Mouse (Mus musculus) olfactory bulb, adult 2 months (tissue): Measurements from ENCODE around the gene Ckap2l. TPM values are rescaled to one million over a fixed set of nuclear protein-coding genes. Genes with fewer than 3 reads are reported as not detected.

Source experiments
- H3K27ac ChIP-seq: fragments of 200-500 bp; 2 replicates; pipeline ENCODE4 v1.5.1; 2012; ENCODE audit warnings: low read depth, low read length; ENCODE audit not compliant: insufficient read depth
- H3K4me1 ChIP-seq: fragments of 200-500 bp; 2 replicates; pipeline ENCODE4 v1.6.1; 2012; ENCODE audit warnings: low read length; ENCODE audit not compliant: control insufficient read depth, insufficient read depth
- H3K4me3 ChIP-seq: fragments of 200-500 bp; 2 replicates; pipeline ENCODE4 v1.5.1; 2012; ENCODE audit warnings: mild to moderate bottlenecking, low read depth, low read length, moderate library complexity; ENCODE audit not compliant: insufficient read depth
- CTCF ChIP-seq: fragments of 200-500 bp; IDR thresholded peaks from 2 replicates; pipeline ENCODE4 v1.5.1; 2012; ENCODE audit warnings: low read depth, mild to moderate bottlenecking, low read length, moderate library complexity; ENCODE audit not compliant: insufficient read depth
- POLR2A ChIP-seq: fragments of 200-500 bp; IDR thresholded peaks from 2 replicates; pipeline ENCODE4 v1.6.1; 2012; ENCODE audit warnings: mild to moderate bottlenecking, low read depth, low read length, moderate library complexity; ENCODE audit not compliant: insufficient read depth
- WGBS: fragments of 180-500 bp; shearing (Covaris S2); methylation state at CpG from one replicate; pipeline ENCODE4 v1.1.7; 2018; 5-methylcytosine and 5-hydroxymethylcytosine counted together
- polyA plus RNA-seq: library from polyadenylated mRNA; stranded (reverse); fragments of >200 nt; gene quantifications from 2 replicates; pipeline ENCODE4 v1.2.4, GENCODE M21; 2012; ENCODE audit warnings: low replicate concordance; ENCODE audit not compliant: missing spikeins, insufficient read depth, insufficient read length

The Ckap2l gene
- polyA plus RNA-seq, 1 experiment: not detected

DNA sequence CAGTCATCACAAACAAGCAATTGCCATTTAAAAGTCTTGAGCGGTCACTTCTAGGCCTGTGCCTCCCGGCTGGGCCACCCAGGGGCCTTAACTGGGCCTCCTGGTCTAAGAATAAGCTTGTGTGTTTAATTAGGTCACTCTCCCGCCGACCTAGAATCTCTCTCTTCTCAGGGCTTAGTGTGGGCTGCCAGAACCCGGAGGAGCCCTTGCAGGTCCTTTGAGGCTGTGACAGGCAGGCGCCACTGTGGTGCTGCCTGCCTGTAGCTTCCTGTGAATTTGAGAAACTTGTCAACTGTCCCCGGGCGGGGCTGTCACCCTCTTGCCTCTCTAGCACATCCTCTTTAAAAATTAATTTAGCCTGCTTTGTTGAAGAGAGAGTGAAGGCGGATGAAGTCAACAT, 53.2 kb downstream of the Ckap2l start:
- Histone ChIP-seq H3K27ac (no peak overlapping the region), H3K4me3 (no peak overlapping the region), H3K4me1 (peaks cover 8% of the 10 kb centered on the region; the same call in 1 of the 2 replicates)
- TF ChIP-seq CTCF (no peak), POLR2A (no peak)
- 45% methylated on average over 9 of the region's 9 CpGs for WGBS

DNA sequence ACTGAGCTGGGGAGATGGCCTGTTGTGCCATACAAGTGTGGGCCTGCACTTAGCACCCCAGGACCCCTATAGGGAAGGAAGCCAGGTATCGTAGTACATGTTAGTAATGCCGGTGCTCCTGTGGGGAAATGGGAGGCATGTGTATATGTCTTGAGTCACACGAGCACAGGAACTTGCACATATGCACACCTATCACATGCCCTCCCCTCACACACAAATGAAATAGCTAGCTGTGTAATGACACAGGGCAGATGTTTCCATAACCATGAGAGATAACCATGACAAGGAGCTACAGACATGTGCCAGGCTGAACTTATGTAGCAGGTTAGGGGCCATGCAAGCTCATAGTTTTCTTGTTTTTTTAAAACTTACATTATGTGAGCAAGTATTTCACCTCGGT, 54.0 kb downstream of the Ckap2l start:
- TF ChIP-seq CTCF (no peak), POLR2A (no peak)
- Histone ChIP-seq H3K4me3 (no peak overlapping the region), H3K27ac (no peak overlapping the region), H3K4me1 (peaks cover 8% of the 10 kb centered on the region; the same call in 1 of the 2 replicates)
- 96% methylated on average over 4 of the region's 4 CpGs for WGBS

DNA sequence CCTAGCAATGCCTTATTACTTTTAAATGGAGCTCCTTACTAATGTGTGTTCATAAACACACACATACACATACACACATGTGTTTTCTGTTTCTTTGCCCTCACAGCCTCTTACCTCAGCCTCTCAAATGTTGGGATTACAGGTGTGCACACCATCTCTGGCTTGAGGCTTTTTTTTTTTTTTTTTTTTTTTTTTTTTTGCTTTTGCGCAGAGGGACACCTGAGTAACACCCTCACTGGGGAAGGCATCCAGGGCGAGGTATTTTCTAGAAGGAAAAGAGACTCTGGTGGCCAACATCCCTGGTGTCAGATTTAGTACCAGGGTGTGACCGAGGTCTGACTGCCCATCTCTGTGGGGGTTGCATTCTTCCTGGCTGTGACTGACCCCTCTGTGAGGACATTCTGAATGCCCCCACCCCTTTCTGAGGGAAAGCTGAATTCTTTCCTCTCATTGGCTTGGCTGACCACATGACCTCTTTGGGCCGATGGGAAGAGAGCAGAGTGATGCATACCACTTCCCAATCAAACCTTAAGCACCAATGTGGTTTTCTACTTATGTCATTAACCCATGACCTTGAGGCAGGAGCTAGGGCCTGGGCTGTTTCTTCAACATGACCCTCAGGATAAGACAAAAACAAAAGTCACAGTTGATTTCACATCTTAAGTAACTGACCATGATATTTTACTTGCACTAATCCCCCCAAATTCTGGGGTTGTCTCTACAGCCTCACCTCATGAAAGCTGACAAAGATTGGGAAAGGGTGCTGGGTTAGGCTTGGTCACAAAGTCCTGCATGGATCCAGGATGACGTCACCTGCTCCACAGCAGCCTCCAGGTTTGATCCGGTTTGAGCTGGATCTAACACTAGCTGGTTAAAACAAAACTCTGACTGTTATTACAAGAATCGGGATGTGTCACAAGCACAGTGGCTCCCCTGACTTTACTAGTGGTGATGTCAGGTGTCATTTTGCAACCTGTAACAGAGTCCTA, 54.9 kb downstream of the Ckap2l start:
- no peak for TF ChIP-seq POLR2A
- H3K4me3 ChIP-seq: no peak overlapping the region
- H3K27ac ChIP-seq: no peak overlapping the region
- WGBS: 76% methylated on average over 7 of the region's 7 CpGs
- H3K4me1 ChIP-seq: peaks cover 8% of the 10 kb centered on the region; the same call in 1 of the 2 replicates

GRCm38 (mm10) chr2:129240726-129241432, 56.1 kb downstream of the Ckap2l start:
- no peak overlapping the region for H3K4me3 ChIP-seq
- WGBS: 77% methylated on average over 9 of the region's 9 CpGs
- no peak overlapping the region for H3K27ac ChIP-seq
- TF ChIP-seq POLR2A (no peak), CTCF (no peak)
- H3K4me1 ChIP-seq: peaks cover 8% of the 10 kb centered on the region; the same call in 1 of the 2 replicates

DNA sequence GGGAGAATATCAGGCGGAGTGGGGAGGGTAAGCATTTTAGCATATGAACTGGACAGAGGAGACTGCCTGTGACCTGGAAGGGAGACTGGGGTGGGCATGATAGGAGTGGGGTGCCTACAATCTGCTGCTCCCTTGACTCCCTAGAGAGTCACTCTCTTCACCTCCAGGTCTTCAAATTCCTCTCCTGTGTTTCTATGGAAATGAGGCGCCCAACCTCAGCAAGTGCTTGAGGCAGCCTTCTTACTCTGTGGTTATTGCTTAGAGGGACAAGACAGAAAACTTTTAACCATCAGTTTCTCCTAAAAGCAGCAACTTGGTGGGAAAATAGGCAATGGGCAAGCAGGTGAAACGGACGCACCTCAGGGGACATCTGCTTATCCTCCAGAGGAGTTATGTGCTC, 60.5 kb downstream of the Ckap2l start:
- no peak overlapping the region for H3K4me3 ChIP-seq
- peaks cover 7% of the 10 kb centered on the region; the same call in 1 of the 2 replicates for H3K4me1 ChIP-seq
- TF ChIP-seq CTCF (no peak), POLR2A (no peak)
- 94% methylated on average over 4 of the region's 4 CpGs for WGBS
- no peak overlapping the region for H3K27ac ChIP-seq

DNA sequence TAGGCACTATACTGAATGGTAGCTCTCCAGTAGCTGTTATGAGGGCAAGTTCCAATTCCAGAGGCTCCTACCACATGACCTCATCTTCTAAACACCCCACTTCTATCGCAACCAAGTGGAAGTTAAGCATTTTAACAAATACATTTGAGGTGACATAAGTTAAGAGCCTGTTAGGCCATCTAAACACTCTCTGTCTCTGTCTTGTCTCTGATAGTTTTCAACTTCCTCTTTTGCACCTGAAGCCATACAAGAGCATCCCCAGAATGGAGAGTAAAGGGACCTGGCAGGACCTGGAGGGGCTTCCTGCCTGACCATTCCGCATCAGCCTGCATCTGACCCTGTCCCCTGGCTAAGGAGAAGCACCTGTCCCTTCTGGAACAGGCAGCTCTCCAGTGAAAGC, 62.3 kb downstream of the Ckap2l start:
- H3K4me3 ChIP-seq: no peak overlapping the region
- no peak overlapping the region for H3K27ac ChIP-seq
- WGBS: 92% methylated on average over 2 of the region's 2 CpGs
- H3K4me1 ChIP-seq: 0 out of 2 replicates have a peak, but pooled peaks cover 3% of the 10 kb centered on the region
- TF ChIP-seq CTCF: no peak
- TF ChIP-seq POLR2A: no peak

DNA sequence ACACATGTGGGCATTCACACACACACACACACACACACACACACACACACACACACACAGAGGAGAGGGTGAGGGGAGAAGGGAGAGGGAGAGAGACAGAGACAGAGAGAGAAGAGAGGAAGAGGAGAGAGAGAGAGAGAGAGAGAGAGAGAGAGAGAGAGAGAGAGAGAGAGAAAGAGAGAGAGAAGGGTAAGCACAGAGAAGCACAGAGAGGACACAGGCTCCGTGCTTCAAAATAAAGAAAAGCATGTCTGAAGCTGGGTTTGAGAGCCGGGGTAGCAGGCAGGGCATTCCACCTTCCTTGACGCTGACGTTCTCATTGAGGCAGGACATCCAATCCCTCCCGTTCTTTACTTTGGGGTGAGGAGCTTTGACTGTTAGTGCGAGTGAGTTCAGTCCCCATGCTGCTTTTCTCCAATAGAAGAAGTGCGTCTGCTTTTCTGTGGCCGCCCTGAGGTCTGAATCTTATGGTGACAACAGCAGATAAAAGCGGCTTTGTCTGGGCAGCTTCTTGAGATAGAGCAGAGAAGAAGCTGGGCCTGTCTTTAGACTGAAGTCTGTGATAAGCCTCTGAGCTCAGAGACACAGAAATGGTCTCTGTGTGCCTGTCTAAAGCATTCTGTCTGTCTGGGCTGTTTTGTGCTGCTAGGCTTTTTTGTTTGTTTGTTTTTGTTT, 63.1 kb downstream of the Ckap2l start:
- Histone ChIP-seq H3K4me3 (no peak overlapping the region), H3K4me1 (0 out of 2 replicates have a peak, but pooled peaks cover 3% of the 10 kb centered on the region), H3K27ac (no peak overlapping the region)
- 71% methylated on average over 9 of the region's 9 CpGs for WGBS
- TF ChIP-seq POLR2A: no peak
- TF ChIP-seq CTCF: no peak

DNA sequence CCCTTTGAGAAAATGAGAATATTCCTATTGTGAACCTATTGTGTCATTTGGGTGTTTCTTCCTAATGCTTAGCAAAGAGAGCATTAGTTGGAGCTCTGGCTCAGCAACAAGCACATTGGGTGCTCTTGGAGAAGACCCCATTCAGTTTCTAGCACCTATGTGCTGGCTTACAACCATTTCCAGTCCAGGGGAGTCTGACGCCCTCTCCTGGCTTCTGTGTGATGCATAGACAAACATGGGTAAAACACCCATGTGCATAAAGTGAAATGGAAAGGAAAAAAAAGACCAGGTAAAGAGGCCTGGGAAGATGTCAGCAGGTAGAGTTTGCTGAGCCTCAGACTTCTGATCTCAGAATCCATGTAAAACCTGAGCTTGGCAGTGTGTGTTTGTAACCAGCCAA, 63.8 kb downstream of the Ckap2l start:
- no peak overlapping the region for H3K4me3 ChIP-seq
- no peak overlapping the region for H3K27ac ChIP-seq
- 95% methylated on average over 1 of the region's 1 CpGs for WGBS
- TF ChIP-seq CTCF: no peak
- H3K4me1 ChIP-seq: 0 out of 2 replicates have a peak, but pooled peaks cover 3% of the 10 kb centered on the region

GRCm38 (mm10) chr2:129232484-129232883, 64.5 kb downstream of the Ckap2l start:
- Histone ChIP-seq H3K4me1 (0 out of 2 replicates have a peak, but pooled peaks cover 3% of the 10 kb centered on the region), H3K27ac (no peak overlapping the region), H3K4me3 (no peak overlapping the region)
- 69% methylated on average over 9 of the region's 9 CpGs for WGBS
- TF ChIP-seq POLR2A (no peak), CTCF (no peak)
